Mouse (Mus musculus): ENCODE measurements around the gene Nanos3. TPM values are rescaled to one million over a fixed set of nuclear protein-coding genes. Genes with fewer than 3 reads are reported as not detected.

Gene Nanos3
- polyA plus RNA-seq, 1 experiment from 2014 or later, result 3.7 TPM

- no peak overlapping the region for H3K27ac ChIP-seq
- peaks cover 9% of the 10 kb centered on the region for H3K36me3 ChIP-seq (replicated peaks)
- H3K4me1 ChIP-seq, result peaks cover 19% of the 10 kb centered on the region
- DNase-seq (ENCODE audit: extremely low spot score, low spot score), result no peak
- no peaks in the 10 kb centered on the region for H3K9me3 ChIP-seq
- H3K4me3 ChIP-seq, result no peak overlapping the region
- peaks cover 6% of the 10 kb centered on the region; the same call in 1 of the 2 replicates for H3K27me3 ChIP-seq (ENCODE audit: poor library complexity, severe bottlenecking)
- 70% methylated on average over 17 of the region's 17 CpGs for WGBS
These were observed 57.7 kb downstream of the Nanos3 start for GRCm38 (mm10) chr8:84127202-84127901.

GRCm38 (mm10) chr8:84126742-84127141 lies 58.3 kb downstream of the Nanos3 start:
- no peaks in the 10 kb centered on the region for H3K9me3 ChIP-seq
- no peak for DNase-seq (ENCODE audit: extremely low spot score, low spot score)
- H3K27ac ChIP-seq, result no peak overlapping the region
- H3K4me1 ChIP-seq, result peaks cover 19% of the 10 kb centered on the region
- peaks cover 3% of the 10 kb centered on the region for H3K36me3 ChIP-seq (replicated peaks)
- H3K27me3 ChIP-seq (ENCODE audit: poor library complexity, severe bottlenecking), result peaks cover 6% of the 10 kb centered on the region; the same call in 1 of the 2 replicates
- no peak overlapping the region for H3K4me3 ChIP-seq
- WGBS, result 81% methylated on average over 2 of the region's 2 CpGs

- WGBS, result 71% methylated on average over 9 of the region's 9 CpGs
- Histone ChIP-seq H3K4me1 (peaks cover 15% of the 10 kb centered on the region), H3K9me3 (no peaks in the 10 kb centered on the region), H3K4me3 (no peak within 1 kb of the TSS), H3K27ac (no peak within 1 kb of the TSS), H3K27me3 (ENCODE audit: poor library complexity, severe bottlenecking) (no peaks in the 10 kb centered on the region), H3K36me3 (replicated peaks) (no peaks in the 10 kb centered on the region)
- no peak for DNase-seq (ENCODE audit: extremely low spot score, low spot score)
These were observed 59.4 kb downstream of the Nanos3 start, which contains the start of gene Podnl1 for GRCm38 (mm10) chr8:84125656-84126055. Gene Podnl1 (plus strand): TSS chr8:84125989.

MicroRNAs encoded within 50 kb of the gene (microRNA counts, 519-probe panel; counts per million panel counts)
- microRNA mmu-miR-181c (341 counts per million, percentile 65 among the panel's probes with 10 or more counts), microRNA mmu-miR-23a (4,849 counts per million, percentile 83 among the panel's probes with 10 or more counts), microRNA mmu-miR-27a (6,081 counts per million, percentile 92 among the panel's probes with 10 or more counts)

Small RNA genes lying within 50 kb of the gene (microRNA-seq; reads per million reads assigned to microRNA genes)
- gene Gm25110, result not detected
- 6,031 reads per million, percentile 90 among the genes with 10 or more reads in this experiment for gene Mir181c
- 5,844 reads per million, percentile 90 among the genes with 10 or more reads in this experiment for gene Mir181d
- gene Mir23a, result 3,484 reads per million, percentile 87 among the genes with 10 or more reads in this experiment
- gene Mir24-2, result not detected
- 123 reads per million, percentile 50 among the genes with 10 or more reads in this experiment for gene Mir27a
- gene Mir3074-2, result not detected

Other genes starting within 250 kb of the Nanos3 start
- 0.94 and 1.2 TPM in 2 replicates for gene Gm10644, start 230.0 kb downstream of the Nanos3 start, polyA plus RNA-seq (2016; fragmentation: Nextera tagmentation; extraction: Ambion mirVana)
- 112 and 114 TPM in 2 replicates for gene Asf1b, start 229.7 kb downstream of the Nanos3 start, polyA plus RNA-seq (2016; fragmentation: Nextera tagmentation; extraction: Ambion mirVana)
- 148 and 158 TPM in 2 replicates for gene Prkaca, start 212.2 kb downstream of the Nanos3 start, polyA plus RNA-seq (2016; fragmentation: Nextera tagmentation; extraction: Ambion mirVana)
- gene Samd1, start 187.5 kb downstream of the Nanos3 start, polyA plus RNA-seq (2016; fragmentation: Nextera tagmentation; extraction: Ambion mirVana), result 10.2 and 10.3 TPM in 2 replicates
- gene 1700067K01Rik, start 183.7 kb downstream of the Nanos3 start, polyA plus RNA-seq (2016; fragmentation: Nextera tagmentation; extraction: Ambion mirVana), result 0.49 and 0.63 TPM in 2 replicates
- gene 2210011C24Rik, start 173.0 kb downstream of the Nanos3 start, polyA plus RNA-seq (2016; fragmentation: Nextera tagmentation; extraction: Ambion mirVana), result 0.42 and 0.79 TPM in 2 replicates
- 7.8 and 8.2 TPM in 2 replicates for gene Palm3, start 163.7 kb downstream of the Nanos3 start, polyA plus RNA-seq (2016; fragmentation: Nextera tagmentation; extraction: Ambion mirVana)
- 0.12 and 0.30 TPM in 2 replicates for gene Il27ra, start 142.6 kb downstream of the Nanos3 start, polyA plus RNA-seq (2016; fragmentation: Nextera tagmentation; extraction: Ambion mirVana)
- gene Rln3, start 140.2 kb downstream of the Nanos3 start, polyA plus RNA-seq (2016; fragmentation: Nextera tagmentation; extraction: Ambion mirVana), result not detected in 2 replicates
- 1.0 and 1.5 TPM in 2 replicates for gene Gm10643, start 120.1 kb downstream of the Nanos3 start, polyA plus RNA-seq (2016; fragmentation: Nextera tagmentation; extraction: Ambion mirVana)
- gene Rfx1, start 118.4 kb downstream of the Nanos3 start, polyA plus RNA-seq (2016; fragmentation: Nextera tagmentation; extraction: Ambion mirVana), result 8.4 and 8.5 TPM in 2 replicates
- gene Dcaf15, start 80.4 kb downstream of the Nanos3 start, polyA plus RNA-seq (2016; fragmentation: Nextera tagmentation; extraction: Ambion mirVana), result 17.0 and 18.5 TPM in 2 replicates
- gene Podnl1, start 59.2 kb downstream of the Nanos3 start, polyA plus RNA-seq (2016; fragmentation: Nextera tagmentation; extraction: Ambion mirVana), result 0.14 and 0.17 TPM in 2 replicates
- gene Cc2d1a, start 37.3 kb downstream of the Nanos3 start, polyA plus RNA-seq (2016; fragmentation: Nextera tagmentation; extraction: Ambion mirVana), result 17.3 and 20.8 TPM in 2 replicates
- gene 4930432K21Rik, start 37.2 kb downstream of the Nanos3 start, polyA plus RNA-seq (2016; fragmentation: Nextera tagmentation; extraction: Ambion mirVana), result 1.9 and 2.4 TPM in 2 replicates
- 28.6 and 31.4 TPM in 2 replicates for gene Zswim4, start 51.8 kb upstream of the Nanos3 start, polyA plus RNA-seq (2016; fragmentation: Nextera tagmentation; extraction: Ambion mirVana)
- gene D8Ertd738e, start 64.5 kb upstream of the Nanos3 start, polyA plus RNA-seq (2016; fragmentation: Nextera tagmentation; extraction: Ambion mirVana), result 386 and 390 TPM in 2 replicates
- gene Mri1, start 72.1 kb upstream of the Nanos3 start, polyA plus RNA-seq (2016; fragmentation: Nextera tagmentation; extraction: Ambion mirVana), result 65.2 and 71.3 TPM in 2 replicates
- gene Ccdc130, start 85.2 kb upstream of the Nanos3 start, polyA plus RNA-seq (2016; fragmentation: Nextera tagmentation; extraction: Ambion mirVana), result 21.6 and 23.5 TPM in 2 replicates
- 6.0 and 7.4 TPM in 2 replicates for gene Cacna1a, start 203.2 kb upstream of the Nanos3 start, polyA plus RNA-seq (2016; fragmentation: Nextera tagmentation; extraction: Ambion mirVana)